Mouse (Mus musculus) limb, embryonic 13.5 days (tissue): ENCODE results near the gene Iqce. TPM values are rescaled to one million over a fixed set of nuclear protein-coding genes. Genes with fewer than 3 reads are reported as not detected.

Experiments
- ATAC-seq: fragments of 200-750 bp; cut with Nextera tagmentation; 2 replicates; pipeline ENCODE4 v1.8.0; 2017; ENCODE audit warnings: low read depth, moderate number of reproducible peaks, moderate TSS enrichment; ENCODE audit not compliant: low FRiP score
- H3K27ac ChIP-seq: fragments of 300-500 bp; sonication (generic); 2 replicates; pipeline ENCODE4 v1.5.1; 2015; ENCODE audit warnings: inconsistent platforms, mild to moderate bottlenecking, moderate library complexity
- H3K27me3 ChIP-seq: fragments of 300-500 bp; sonication (generic); 2 replicates; pipeline ENCODE4 v1.6.1; 2015; ENCODE audit warnings: mild to moderate bottlenecking, inconsistent platforms
- H3K36me3 ChIP-seq: fragments of 300-500 bp; sonication (generic); 2 replicates; pipeline ENCODE4 v1.6.1; 2015; ENCODE audit warnings: inconsistent platforms, mild to moderate bottlenecking, moderate library complexity
- H3K4me1 ChIP-seq: fragments of 300-500 bp; sonication (generic); 2 replicates; pipeline ENCODE4 v1.6.1; 2015; ENCODE audit warnings: inconsistent platforms
- H3K4me2 ChIP-seq: fragments of 300-500 bp; sonication (generic); replicated peaks from 2 replicates; pipeline ENCODE4 v1.6.1; 2015; ENCODE audit warnings: inconsistent platforms, mild to moderate bottlenecking, moderate library complexity
- H3K4me3 ChIP-seq: fragments of 300-500 bp; sonication (generic); 2 replicates; pipeline ENCODE4 v1.5.1; 2015; ENCODE audit warnings: moderate library complexity, mild to moderate bottlenecking, inconsistent platforms
- H3K9ac ChIP-seq: fragments of 300-500 bp; sonication (generic); 2 replicates; pipeline ENCODE4 v1.6.1; 2015; ENCODE audit warnings: mild to moderate bottlenecking, inconsistent platforms
- H3K9me3 ChIP-seq: fragments of 300-500 bp; sonication (generic); 2 replicates; pipeline ENCODE4 v1.6.1; 2016; ENCODE audit warnings: inconsistent platforms
- WGBS: fragments of 180-500 bp; shearing (Covaris S2); methylation state at CpG from one replicate; pipeline ENCODE4 v1.1.7; 2015; 5-methylcytosine and 5-hydroxymethylcytosine counted together
- polyA plus RNA-seq: library from polyadenylated mRNA; unstranded; fragments of >200 nt; fragmentation: Nextera tagmentation; extraction: Ambion mirVana; gene quantifications from 2 replicates; pipeline ENCODE4 v1.2.1, GENCODE M21; 2015

The Iqce gene
- 25.2 and 27.1 TPM in 2 replicates for polyA plus RNA-seq

DNA sequence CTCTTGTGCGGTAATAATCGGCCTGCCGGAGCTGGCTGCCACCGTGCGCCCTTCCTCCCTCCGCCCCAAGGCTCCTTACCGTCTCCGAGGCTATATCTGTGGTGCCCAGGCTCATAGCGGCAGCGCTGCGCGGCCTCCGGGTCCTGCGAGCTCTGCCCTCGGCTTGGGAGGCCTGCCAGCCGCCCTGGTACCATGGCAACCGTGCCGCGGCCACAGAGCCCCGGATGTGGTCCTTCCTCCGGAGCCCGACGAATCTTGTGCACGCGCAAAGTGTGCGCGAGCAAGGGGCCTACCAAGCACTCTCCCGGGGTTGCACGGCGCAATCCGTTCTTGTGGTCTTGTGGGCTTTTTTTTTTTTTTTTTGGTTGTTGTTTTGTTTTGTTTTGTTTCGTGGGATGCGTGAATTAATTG, at the start of gene Iqce:
Gene Iqce (minus strand): TSS at position 276 of the 411 bp plus-strand sequence.
- ATAC-seq, result peak; percentile 60
- Histone ChIP-seq H3K27me3 (no peaks in the 10 kb centered on the region), H3K27ac (peak within 1 kb of the TSS; percentile 87), H3K4me1 (peaks cover 34% of the 10 kb centered on the region), H3K9ac (peak within 1 kb of the TSS; percentile 90), H3K36me3 (peaks cover 29% of the 10 kb centered on the region), H3K4me2 (peak within 1 kb of the TSS; percentile 85), H3K4me3 (peak within 1 kb of the TSS; percentile 83), H3K9me3 (no peaks in the 10 kb centered on the region)
- WGBS, result under 1% methylated on average over 33 of the region's 33 CpGs

- Histone ChIP-seq H3K27me3 (no peaks in the 10 kb centered on the region), H3K9ac (no peak overlapping the region), H3K4me1 (peaks cover 12% of the 10 kb centered on the region), H3K4me3 (no peak overlapping the region), H3K9me3 (peaks cover 6% of the 10 kb centered on the region; the same call in 1 of the 2 replicates), H3K4me2 (no peak overlapping the region), H3K36me3 (0 out of 2 replicates have a peak, but pooled peaks cover 9% of the 10 kb centered on the region), H3K27ac (no peak overlapping the region)
- WGBS, result 0% methylated on average over 1 of the region's 2 CpGs
- no peak for ATAC-seq
Measured at GRCm38 (mm10) chr5:140750925-140751324, 48.7 kb upstream of the Iqce start.

- ATAC-seq, result peak; percentile 68
- WGBS, result 15% methylated on average over 12 of the region's 12 CpGs
- Histone ChIP-seq H3K9ac (peak overlapping the region; percentile 65), H3K4me2 (peak overlapping the region; percentile 58), H3K36me3 (no peaks in the 10 kb centered on the region), H3K4me3 (peak overlapping the region; percentile 39), H3K9me3 (peaks cover 6% of the 10 kb centered on the region; the same call in 1 of the 2 replicates), H3K27ac (no peak overlapping the region), H3K4me1 (peaks cover 11% of the 10 kb centered on the region), H3K27me3 (no peaks in the 10 kb centered on the region)
Measured at GRCm38 (mm10) chr5:140749062-140749875, 47.1 kb upstream of the Iqce start.

GRCm38 (mm10) chr5:140748425-140748824, 46.2 kb upstream of the Iqce start:
- no peak overlapping the region for H3K4me3 ChIP-seq
- H3K36me3 ChIP-seq, result no peaks in the 10 kb centered on the region
- no peak overlapping the region for H3K9ac ChIP-seq
- no peak overlapping the region for H3K4me2 ChIP-seq
- H3K27ac ChIP-seq, result no peak overlapping the region
- H3K27me3 ChIP-seq, result no peaks in the 10 kb centered on the region; the same call in 1 of the 2 replicates
- H3K9me3 ChIP-seq, result peaks cover 6% of the 10 kb centered on the region; the same call in 1 of the 2 replicates
- H3K4me1 ChIP-seq, result peaks cover 11% of the 10 kb centered on the region
- WGBS, result 81% methylated on average over 10 of the region's 10 CpGs
- ATAC-seq, result no peak

DNA sequence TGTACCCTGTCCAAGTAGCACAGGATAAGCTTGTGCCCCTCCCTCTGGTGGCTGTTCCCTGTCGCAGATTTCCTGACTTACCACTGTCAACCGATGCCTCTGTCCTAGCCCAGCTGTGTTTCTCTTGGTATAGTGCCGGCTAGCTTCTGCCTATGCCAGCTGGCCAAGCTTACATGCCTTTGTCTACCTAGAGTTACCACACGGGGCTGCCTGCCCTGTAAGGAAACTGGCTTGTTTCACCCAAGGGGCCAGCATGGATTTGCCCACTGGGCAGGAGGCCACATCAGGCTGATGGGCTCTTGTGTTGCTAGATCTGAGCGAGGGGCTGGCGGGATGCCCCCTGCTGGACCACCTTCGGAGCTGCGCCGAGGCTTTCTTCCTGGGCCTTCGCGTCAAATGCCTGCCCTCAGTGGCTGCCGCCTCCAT, 41.5 kb upstream of the Iqce start:
- H3K9ac ChIP-seq, result no peak overlapping the region
- no peaks in the 10 kb centered on the region for H3K36me3 ChIP-seq
- no peak overlapping the region for H3K4me2 ChIP-seq
- H3K27me3 ChIP-seq, result no peaks in the 10 kb centered on the region; the same call in 1 of the 2 replicates
- 39% methylated on average over 12 of the region's 12 CpGs for WGBS
- H3K4me1 ChIP-seq, result peaks cover 7% of the 10 kb centered on the region; the same call in 1 of the 2 replicates
- no peak overlapping the region for H3K4me3 ChIP-seq
- no peak for ATAC-seq
- no peaks in the 10 kb centered on the region for H3K9me3 ChIP-seq
- H3K27ac ChIP-seq, result no peak overlapping the region

- Histone ChIP-seq H3K4me2 (no peak overlapping the region), H3K9ac (no peak overlapping the region), H3K4me3 (no peak overlapping the region), H3K4me1 (0 out of 2 replicates have a peak, but pooled peaks cover 4% of the 10 kb centered on the region), H3K36me3 (no peaks in the 10 kb centered on the region), H3K9me3 (no peaks in the 10 kb centered on the region), H3K27ac (no peak overlapping the region), H3K27me3 (peaks cover 11% of the 10 kb centered on the region)
- ATAC-seq, result no peak
Measured at GRCm38 (mm10) chr5:140741877-140742276, 39.7 kb upstream of the Iqce start.

- no peak for ATAC-seq
- 74% methylated on average over 11 of the region's 11 CpGs for WGBS
- no peak overlapping the region for H3K9ac ChIP-seq
- H3K27me3 ChIP-seq, result peaks cover 19% of the 10 kb centered on the region
- no peak overlapping the region for H3K4me2 ChIP-seq
- H3K4me1 ChIP-seq, result 0 out of 2 replicates have a peak, but pooled peaks cover 4% of the 10 kb centered on the region
- no peak overlapping the region for H3K4me3 ChIP-seq
- H3K27ac ChIP-seq, result no peak overlapping the region
- no peaks in the 10 kb centered on the region for H3K36me3 ChIP-seq
- peaks cover 5% of the 10 kb centered on the region; the same call in 1 of the 2 replicates for H3K9me3 ChIP-seq
Measured at GRCm38 (mm10) chr5:140741040-140741439, 38.9 kb upstream of the Iqce start.

- Histone ChIP-seq H3K27me3 (peaks cover 30% of the 10 kb centered on the region), H3K4me1 (peaks cover 13% of the 10 kb centered on the region), H3K9me3 (peaks cover 5% of the 10 kb centered on the region; the same call in 1 of the 2 replicates), H3K4me2 (no peak overlapping the region), H3K9ac (no peak overlapping the region), H3K27ac (no peak overlapping the region), H3K4me3 (no peak overlapping the region), H3K36me3 (no peaks in the 10 kb centered on the region)
- no peak for ATAC-seq
- 81% methylated on average over 12 of the region's 12 CpGs for WGBS
Measured at GRCm38 (mm10) chr5:140739813-140740212, 37.6 kb upstream of the Iqce start.

- Histone ChIP-seq H3K36me3 (no peaks in the 10 kb centered on the region), H3K4me1 (peaks cover 12% of the 10 kb centered on the region), H3K9me3 (peaks cover 5% of the 10 kb centered on the region; the same call in 1 of the 2 replicates), H3K4me3 (peak overlapping the region; percentile 39), H3K4me2 (peak overlapping the region; percentile 70), H3K27me3 (peaks cover 42% of the 10 kb centered on the region), H3K9ac (no peak overlapping the region), H3K27ac (no peak overlapping the region)
- no peak for ATAC-seq
- 19% methylated on average over 10 of the region's 13 CpGs for WGBS
Measured at GRCm38 (mm10) chr5:140736166-140736565, 34.0 kb upstream of the Iqce start.

DNA sequence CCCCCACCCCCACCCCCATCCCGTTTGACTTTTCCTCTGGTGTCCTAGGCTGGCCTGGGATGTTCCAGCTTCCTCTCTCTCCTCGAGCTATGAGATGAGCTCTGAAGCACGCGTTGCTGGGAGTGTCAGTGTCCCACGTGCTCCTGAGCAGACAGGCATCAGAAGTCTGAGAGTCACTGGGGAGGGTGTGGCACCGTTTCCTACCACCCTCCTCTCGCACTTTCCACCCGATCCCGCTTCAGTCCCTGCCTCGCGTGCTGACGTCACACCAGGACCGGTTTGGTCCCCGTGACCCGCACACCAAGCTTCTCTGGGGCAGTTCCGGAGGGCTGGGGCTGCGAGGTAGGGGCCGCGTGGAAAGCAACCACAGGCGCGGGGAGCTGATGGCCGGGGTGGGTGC, 33.1 kb upstream of the Iqce start:
- H3K36me3 ChIP-seq, result no peaks in the 10 kb centered on the region
- peak overlapping the region; percentile 70 for H3K4me2 ChIP-seq
- H3K27ac ChIP-seq, result no peak overlapping the region
- H3K4me1 ChIP-seq, result peaks cover 9% of the 10 kb centered on the region
- peak overlapping the region; percentile 39 for H3K4me3 ChIP-seq
- WGBS, result 2% methylated on average over 22 of the region's 22 CpGs
- peak overlapping the region; percentile 60 for H3K9ac ChIP-seq
- H3K9me3 ChIP-seq, result peaks cover 5% of the 10 kb centered on the region; the same call in 1 of the 2 replicates
- H3K27me3 ChIP-seq, result peaks cover 42% of the 10 kb centered on the region
- ATAC-seq, result no peak

GRCm38 (mm10) chr5:140733336-140733735, 31.2 kb upstream of the Iqce start:
- Histone ChIP-seq H3K27ac (no peak overlapping the region), H3K36me3 (no peaks in the 10 kb centered on the region), H3K9ac (no peak overlapping the region), H3K27me3 (peaks cover 42% of the 10 kb centered on the region), H3K9me3 (peaks cover 5% of the 10 kb centered on the region; the same call in 1 of the 2 replicates), H3K4me2 (no peak overlapping the region), H3K4me3 (no peak overlapping the region), H3K4me1 (peaks cover 9% of the 10 kb centered on the region)
- ATAC-seq, result no peak
- WGBS, result 75% methylated on average over 3 of the region's 3 CpGs

DNA sequence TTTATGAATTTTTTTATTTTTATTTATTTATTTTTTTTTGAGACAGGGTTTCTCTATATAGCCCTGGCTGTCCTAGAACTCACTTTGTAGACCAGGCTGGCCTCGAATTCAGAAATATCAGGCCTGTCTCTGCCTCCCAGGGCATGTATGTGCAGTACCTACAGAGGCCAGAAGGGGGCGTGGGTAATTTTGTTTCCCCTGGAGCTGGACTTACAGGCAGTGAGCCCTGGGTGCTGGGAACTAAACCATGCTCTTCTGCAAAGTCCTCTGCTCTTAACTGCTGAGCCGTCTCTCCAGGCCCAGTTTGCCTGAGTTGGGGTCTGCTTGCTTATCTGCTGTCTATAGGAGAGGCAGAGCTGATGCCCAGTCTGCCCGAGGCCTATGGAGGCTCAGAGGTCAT, 30.0 kb upstream of the Iqce start:
- Histone ChIP-seq H3K9ac (no peak overlapping the region), H3K27ac (no peak overlapping the region), H3K4me1 (peaks cover 9% of the 10 kb centered on the region), H3K4me2 (no peak overlapping the region), H3K36me3 (no peaks in the 10 kb centered on the region), H3K9me3 (peaks cover 5% of the 10 kb centered on the region; the same call in 1 of the 2 replicates), H3K4me3 (no peak overlapping the region), H3K27me3 (peaks cover 34% of the 10 kb centered on the region)
- 65% methylated on average over 4 of the region's 4 CpGs for WGBS
- ATAC-seq, result no peak
